Mouse (Mus musculus) gastrocnemius, adult 2 months (tissue): ENCODE data around the gene Cers1. TPM values are rescaled to one million over a fixed set of nuclear protein-coding genes. Genes with fewer than 3 reads are reported as not detected.
A peak's percentile ranks its signal among the peaks of the same experiment; 100 is the strongest.

Experiments used
- DNase-seq: peaks from one replicate; pipeline ENCODE4 v3.0.0; 2022
- H3K27ac ChIP-seq: fragments of 200-600 bp; 2 replicates; pipeline ENCODE4 v1.8.1; 2022; ENCODE audit warnings: mild to moderate bottlenecking
- H3K4me3 ChIP-seq: fragments of 200-600 bp; 2 replicates; pipeline ENCODE4 v1.8.1; 2022; ENCODE audit warnings: mild to moderate bottlenecking, moderate library complexity
- CTCF ChIP-seq: fragments of 200-600 bp; IDR thresholded peaks from 2 replicates; pipeline ENCODE4 v1.8.1; 2022; ENCODE audit warnings: antibody characterized with exemption, mild to moderate bottlenecking, moderate library complexity
- intact Hi-C: fragments of 180-260 bp; cut with DNase I; formaldehyde crosslinking; loops from one replicate; pipeline ENCODE4 v1.15.1; 2025
- total RNA-seq, 2 experiments: library from RNA; stranded (reverse); gene quantifications; 2 replicates each; pipeline ENCODE4 v1.2.3; 2021

Cers1 gene
- total RNA-seq, 2 experiments from 2014 or later = 14.0 to 23.3 TPM

- no peak for TF ChIP-seq CTCF
- intact Hi-C loops = no loop called here
- H3K27ac ChIP-seq = peak overlapping the region; percentile 74
- DNase-seq = no peak
- H3K4me3 ChIP-seq = no peak overlapping the region
These were observed 31.9 kb downstream of the Cers1 start for GRCm38 (mm10) chr8:70347443-70347842.

GRCm38 (mm10) chr8:70347860-70348420 is 32.4 kb downstream of the Cers1 start:
- no peak for DNase-seq
- no peak for TF ChIP-seq CTCF
- Histone ChIP-seq H3K4me3 (no peak overlapping the region; the same call in none of the 2 replicates), H3K27ac (peak overlapping the region; percentile 74)
- intact Hi-C loops = no loop called here

- TF ChIP-seq CTCF = no peak
- H3K4me3 ChIP-seq = peak overlapping the region; percentile 98
- intact Hi-C loops = no loop called here
- no peak for DNase-seq
- H3K27ac ChIP-seq = peak overlapping the region; percentile 90
These were observed 35.7 kb downstream of the Cers1 start for GRCm38 (mm10) chr8:70351035-70351999.

- DNase-seq = no peak
- intact Hi-C loops = no loop called here
- peak overlapping the region; percentile 90 for H3K27ac ChIP-seq
- no peak for TF ChIP-seq CTCF
- peak overlapping the region; percentile 98 for H3K4me3 ChIP-seq
These were observed 36.4 kb downstream of the Cers1 start for GRCm38 (mm10) chr8:70352000-70352384.

GRCm38 (mm10) chr8:70352657-70353151 is 37.1 kb downstream of the Cers1 start:
- intact Hi-C loops = no loop called here
- peak overlapping the region; percentile 98 for H3K4me3 ChIP-seq
- peak overlapping the region; percentile 90 for H3K27ac ChIP-seq
- no peak for DNase-seq
- TF ChIP-seq CTCF = no peak

GRCm38 (mm10) chr8:70353194-70353817 is 37.7 kb downstream of the Cers1 start, which contains the start of gene Upf1:
TSS of gene Upf1 (minus strand) at chr8:70353278.
- intact Hi-C loops = no loop called here
- Histone ChIP-seq H3K27ac (peak within 1 kb of the TSS; percentile 90), H3K4me3 (peak within 1 kb of the TSS; percentile 98)
- no peak for TF ChIP-seq CTCF
- peak; percentile 100 for DNase-seq

- intact Hi-C loops = no loop called here
- peak overlapping the region; percentile 89 for H3K27ac ChIP-seq
These were observed 38.4 kb downstream of the Cers1 start for GRCm38 (mm10) chr8:70354004-70354403.

GRCm38 (mm10) chr8:70356111-70356510 is 40.5 kb downstream of the Cers1 start:
- TF ChIP-seq CTCF = no peak
- intact Hi-C loops = no loop called here
- no peak overlapping the region for H3K27ac ChIP-seq
- no peak overlapping the region for H3K4me3 ChIP-seq
- DNase-seq = no peak

More at GRCm38 (mm10) chr8:70354004-70354403, 38.4 kb downstream of the Cers1 start:
- no peak for DNase-seq
- no peak for TF ChIP-seq CTCF
- peak overlapping the region; percentile 98 for H3K4me3 ChIP-seq

- Histone ChIP-seq H3K27ac (no peak overlapping the region), H3K4me3 (no peak overlapping the region)
- no peak for TF ChIP-seq CTCF
- DNase-seq = peak; percentile 90
- intact Hi-C loops = no loop called here
These were observed 43.8 kb downstream of the Cers1 start for GRCm38 (mm10) chr8:70359411-70359810.

- TF ChIP-seq CTCF = peak; percentile 47
- Histone ChIP-seq H3K27ac (peak overlapping the region; percentile 64), H3K4me3 (no peak overlapping the region)
- intact Hi-C loops = no loop called here
- no peak for DNase-seq
These were observed 45.2 kb downstream of the Cers1 start for GRCm38 (mm10) chr8:70360769-70361168.

- TF ChIP-seq CTCF = no peak
- peak; percentile 59 for DNase-seq
- intact Hi-C loops = no loop called here
- peak overlapping the region; percentile 64 for H3K27ac ChIP-seq
- no peak overlapping the region for H3K4me3 ChIP-seq
These were observed 46.0 kb downstream of the Cers1 start for GRCm38 (mm10) chr8:70361484-70362032.

GRCm38 (mm10) chr8:70364066-70364465 is 48.5 kb downstream of the Cers1 start:
- DNase-seq = peak; percentile 62
- H3K27ac ChIP-seq = no peak overlapping the region
- no peak overlapping the region for H3K4me3 ChIP-seq
- intact Hi-C loops = no loop called here
- TF ChIP-seq CTCF = no peak
